Mouse (Mus musculus) adrenal gland, adult 18-20 months (tissue): ENCODE data around the gene Ptger2. TPM values are rescaled to one million over a fixed set of nuclear protein-coding genes. Genes with fewer than 3 reads are reported as not detected.
A peak's percentile ranks its signal among the peaks of the same experiment; 100 is the strongest.
"Not testable (repeated sequence)": the region's sequence is repeated elsewhere in the genome, so short reads cannot be mapped to it uniquely, and the experiment has no call there.

Experiments
- DNase-seq, 2 experiments: peaks; one replicate each; pipeline ENCODE4 v3.0.0; 2021 to 2022; ENCODE audit warnings: low spot score in 2 of 2
- long read RNA-seq, 2 experiments: library from polyadenylated mRNA; stranded (forward); transcript quantifications; one replicate each; pipeline ENCODE4 v2.0.0; 2021
- total RNA-seq, 2 experiments: library from RNA; stranded (reverse); gene quantifications; 1 replicate in 1 of 2; 2 replicates in 1 of 2; pipeline ENCODE4 v1.2.3; 2021

The Ptger2 gene
- total RNA-seq, result 1 to 10 TPM; 1.2 to 1.3 TPM
- long read RNA-seq, experiment 1, partial matches to known transcripts, result 0 of 2 reads
- long read RNA-seq, experiment 1, other reads (novel, unspliced or antisense), result 0 of 2 reads
- long read RNA-seq, experiment 2, transcript Ptger2-201 (2 exons, 3,684 nt), result major isoform, 5 of 5 reads
- long read RNA-seq, experiment 2, partial matches to known transcripts, result 0 of 5 reads
- long read RNA-seq, experiment 2, other reads (novel, unspliced or antisense), result 0 of 5 reads

- not testable (repeated sequence) for DNase-seq
These were observed at the start of gene Ptger2 for GRCm38 (mm10) chr14:44987674-44988355. TSS of gene Ptger2 (plus strand) at chr14:44988195.

GRCm38 (mm10) chr14:44960746-44961145 is 27.2 kb upstream of the Ptger2 start:
- DNase-seq, result no peak

- DNase-seq, result peak; percentile 55 to 60
These were observed 10.7 kb upstream of the Ptger2 start for GRCm38 (mm10) chr14:44977278-44977677.

GRCm38 (mm10) chr14:44979887-44980286 is 8.1 kb upstream of the Ptger2 start:
- no peak for DNase-seq

- no peak for DNase-seq
These were observed 6.5 kb upstream of the Ptger2 start for GRCm38 (mm10) chr14:44981490-44981889.

- no peak for DNase-seq
These were observed 3.9 kb upstream of the Ptger2 start for GRCm38 (mm10) chr14:44984106-44984505.

GRCm38 (mm10) chr14:44986248-44986647 is 1.7 kb upstream of the Ptger2 start:
- no peak for DNase-seq

- peak in 1 of 2 experiments; percentile 23 for DNase-seq
These were observed 541 bp downstream of the Ptger2 start for GRCm38 (mm10) chr14:44988456-44989016.

- DNase-seq, result no peak
These were observed 1.2 kb downstream of the Ptger2 start for GRCm38 (mm10) chr14:44989017-44989721.

- no peak for DNase-seq
These were observed 1.8 kb downstream of the Ptger2 start for GRCm38 (mm10) chr14:44989751-44990150.

- DNase-seq, result no peak
These were observed 6.3 kb downstream of the Ptger2 start for GRCm38 (mm10) chr14:44994337-44994736.

- no peak for DNase-seq
These were observed 12.2 kb downstream of the Ptger2 start for GRCm38 (mm10) chr14:45000086-45000769.

- DNase-seq, result no peak
These were observed 17.8 kb downstream of the Ptger2 start for GRCm38 (mm10) chr14:45005698-45006283.

- no peak for DNase-seq
These were observed 21.2 kb downstream of the Ptger2 start for GRCm38 (mm10) chr14:45009242-45009641.

- DNase-seq, result no peak
These were observed 23.3 kb downstream of the Ptger2 start for GRCm38 (mm10) chr14:45011260-45011659.

- DNase-seq, result no peak
These were observed 23.7 kb downstream of the Ptger2 start for GRCm38 (mm10) chr14:45011671-45012070.

GRCm38 (mm10) chr14:45021551-45021950 is 33.6 kb downstream of the Ptger2 start:
- no peak for DNase-seq

GRCm38 (mm10) chr14:45034293-45034692 is 46.3 kb downstream of the Ptger2 start:
- no peak for DNase-seq

- DNase-seq, result no peak
These were observed 48.6 kb downstream of the Ptger2 start for GRCm38 (mm10) chr14:45036579-45036978.

- no peak for DNase-seq
These were observed 50.1 kb downstream of the Ptger2 start for GRCm38 (mm10) chr14:45038052-45038451.
